Mouse (Mus musculus) left cerebral cortex, adult 2 months (tissue): Measurements from ENCODE around the gene Cap2. TPM values are rescaled to one million over a fixed set of nuclear protein-coding genes. Genes with fewer than 3 reads are reported as not detected.

Experiments
- DNase-seq, 2 experiments: peaks; one replicate each; pipeline ENCODE4 v3.0.0; 2021 to 2022; ENCODE audit warnings: low spot score in 2 of 2, mixed read lengths in 1 of 2; ENCODE audit errors: extremely low spot score in 1 of 2
- H3K27ac ChIP-seq: fragments of 200-600 bp; 2 replicates; pipeline ENCODE4 v1.8.1; 2022
- H3K4me3 ChIP-seq: fragments of 200-600 bp; 2 replicates; pipeline ENCODE4 v1.8.1; 2022
- CTCF ChIP-seq: fragments of 200-600 bp; IDR thresholded peaks from 2 replicates; pipeline ENCODE4 v1.8.1; 2022; ENCODE audit warnings: antibody characterized with exemption, mild to moderate bottlenecking, moderate library complexity
- intact Hi-C: fragments of 180-260 bp; cut with DNase I; formaldehyde crosslinking; loops from one replicate; pipeline ENCODE4 v1.15.1; 2025
- total RNA-seq, 2 experiments: library from RNA; stranded (reverse); gene quantifications; 2 replicates each; pipeline ENCODE4 v1.2.3; 2021

The Cap2 gene
- total RNA-seq, 2 experiments from 2014 or later, result 264 to 278 TPM

DNA sequence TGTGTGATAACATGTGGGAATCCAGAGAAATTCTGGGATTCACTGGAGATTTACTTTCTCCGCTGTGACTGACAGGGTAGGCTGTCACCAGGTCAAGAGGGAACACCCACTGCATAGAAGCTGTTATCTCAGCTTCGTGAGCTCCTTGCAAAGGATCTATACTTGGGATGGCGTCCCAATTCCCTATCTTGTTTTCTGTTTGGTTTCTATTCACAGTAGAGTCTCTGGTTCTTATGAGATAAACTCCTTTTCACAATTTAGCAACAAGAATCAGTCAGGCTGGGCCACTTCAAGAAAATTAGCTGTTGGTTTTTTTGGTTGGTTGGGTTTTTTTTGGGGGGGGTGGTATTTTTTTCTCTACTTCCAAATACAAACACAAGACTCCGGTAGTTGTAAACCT is 7.2 kb downstream of the Cap2 start:
- intact Hi-C loops, result no loop called here
- no peak for DNase-seq
- TF ChIP-seq CTCF, result no peak
- Histone ChIP-seq H3K27ac (no peak overlapping the region), H3K4me3 (no peak overlapping the region)

DNA sequence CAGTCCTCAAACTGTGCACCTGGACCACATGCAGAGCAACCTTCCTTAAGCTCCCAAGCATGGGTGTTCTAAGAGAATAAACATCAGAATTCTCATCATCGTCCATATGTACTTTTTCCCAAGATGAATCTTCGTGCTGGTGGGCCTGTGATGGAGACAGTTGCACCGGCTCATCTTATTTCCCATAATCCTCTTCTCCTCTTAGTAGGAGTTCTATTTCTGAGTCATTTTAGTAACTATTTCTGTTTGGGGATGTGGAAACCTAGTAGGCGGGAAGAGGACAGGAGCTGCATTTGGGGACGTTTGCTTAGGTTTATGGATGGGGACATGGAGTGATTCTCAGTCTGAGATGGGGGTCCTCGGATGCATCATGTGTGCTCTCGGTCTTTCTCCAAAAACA is 8.8 kb downstream of the Cap2 start:
- Histone ChIP-seq H3K27ac (no peak overlapping the region), H3K4me3 (no peak overlapping the region)
- intact Hi-C loops, result no loop called here
- DNase-seq, result no peak
- no peak for TF ChIP-seq CTCF

DNA sequence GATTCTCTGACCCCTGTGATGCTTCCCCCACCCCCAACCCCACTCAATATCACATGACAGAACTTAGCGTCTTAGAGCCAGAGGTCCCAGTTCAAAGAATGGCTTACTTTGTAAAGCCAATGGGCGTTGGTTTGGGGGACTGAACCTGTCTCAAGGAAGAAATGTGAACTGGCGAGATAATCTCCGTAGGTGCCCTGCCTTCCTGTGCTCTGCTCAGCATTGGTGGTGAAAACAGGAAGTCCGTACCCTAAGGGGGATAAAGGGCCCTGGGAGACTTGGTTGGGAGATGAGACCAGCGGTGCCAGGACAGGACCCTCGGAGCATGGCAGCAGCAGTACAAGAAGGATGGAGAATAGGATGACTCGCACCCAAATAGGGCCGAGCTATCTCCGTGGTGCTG is 12.8 kb downstream of the Cap2 start:
- no peak for TF ChIP-seq CTCF
- no peak overlapping the region for H3K4me3 ChIP-seq
- no peak overlapping the region for H3K27ac ChIP-seq
- no peak for DNase-seq
- intact Hi-C loops, result no loop called here

- no peak for TF ChIP-seq CTCF
- no peak for DNase-seq
- intact Hi-C loops, result no loop called here
- H3K4me3 ChIP-seq, result no peak overlapping the region
- no peak overlapping the region for H3K27ac ChIP-seq
Observed at GRCm38 (mm10) chr13:46515120-46515523, 13.5 kb downstream of the Cap2 start.

DNA sequence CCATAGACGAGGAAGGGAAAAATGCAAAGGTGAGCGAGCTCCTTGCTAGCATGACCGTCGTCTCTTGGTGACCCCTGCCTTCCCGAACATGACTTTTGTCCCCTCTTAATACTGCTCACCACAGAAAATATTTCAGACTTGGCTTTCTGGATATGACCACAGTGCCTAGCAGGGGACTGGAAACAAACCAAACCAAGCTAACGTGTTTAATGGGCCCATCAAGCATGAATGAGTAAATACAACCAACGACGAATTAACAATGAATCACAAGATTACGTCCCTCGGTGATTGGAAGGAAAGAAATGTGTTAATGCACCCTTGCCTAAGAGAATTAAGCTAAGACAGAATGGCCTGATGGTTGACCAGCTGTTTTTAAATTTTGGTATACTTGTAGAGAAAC is 13.9 kb downstream of the Cap2 start:
- intact Hi-C loops, result no loop called here
- no peak overlapping the region for H3K4me3 ChIP-seq
- H3K27ac ChIP-seq, result no peak overlapping the region
- no peak for TF ChIP-seq CTCF
- no peak for DNase-seq

GRCm38 (mm10) chr13:46516183-46516582 is 14.5 kb downstream of the Cap2 start:
- Histone ChIP-seq H3K4me3 (no peak overlapping the region), H3K27ac (no peak overlapping the region)
- no peak for TF ChIP-seq CTCF
- no peak for DNase-seq
- intact Hi-C loops, result no loop called here

GRCm38 (mm10) chr13:46517211-46517685 is 15.6 kb downstream of the Cap2 start:
- H3K4me3 ChIP-seq, result no peak overlapping the region
- DNase-seq, result peak; percentile 66 to 82
- peak overlapping the region; percentile 64; the same call in 1 of the 2 replicates for H3K27ac ChIP-seq
- intact Hi-C loops, result loop anchor here (1.0 kb wide), 1 partner anchor 15 kb away; no protein-coding TSS in a partner anchor
- no peak for TF ChIP-seq CTCF

DNA sequence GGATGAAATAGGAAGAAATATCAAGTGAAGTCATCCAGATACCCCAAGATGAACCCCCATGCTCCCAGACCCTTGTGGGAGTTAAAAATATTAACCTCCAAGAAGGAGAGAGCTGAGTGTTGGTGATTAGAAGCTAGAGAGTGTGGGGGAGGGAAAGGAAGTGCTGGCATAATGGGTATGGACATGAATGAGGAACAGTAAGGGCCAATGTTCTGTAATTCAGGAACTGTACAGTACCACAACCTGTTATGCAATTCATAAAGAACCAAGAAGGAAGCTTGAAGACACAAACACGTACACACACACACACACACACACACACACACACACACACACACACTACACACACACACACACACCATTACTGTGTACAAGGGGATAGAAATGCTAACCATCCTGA is 19.8 kb downstream of the Cap2 start:
- H3K4me3 ChIP-seq, result no peak overlapping the region
- DNase-seq, result no peak
- TF ChIP-seq CTCF, result no peak
- intact Hi-C loops, result no loop called here
- no peak overlapping the region for H3K27ac ChIP-seq

DNA sequence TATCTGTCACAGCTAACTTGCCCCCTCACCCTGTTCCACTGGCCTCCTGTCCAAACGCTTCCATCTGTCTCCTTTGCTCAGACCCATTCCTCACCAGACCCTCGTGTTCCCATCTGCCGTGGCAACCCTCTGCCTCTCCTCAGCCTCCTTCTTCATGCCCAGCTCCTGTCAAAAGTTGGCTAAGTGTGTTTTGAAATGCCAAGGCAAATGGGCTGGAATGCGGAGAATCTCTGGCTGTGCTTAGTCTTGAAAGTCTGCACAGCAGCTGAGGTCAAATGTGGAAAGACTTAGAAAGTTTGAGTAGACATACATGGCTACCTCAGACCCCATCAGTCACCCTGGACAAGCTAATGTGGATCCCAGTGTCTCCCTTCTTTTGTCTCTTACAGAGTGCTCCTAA is 21.1 kb downstream of the Cap2 start:
- Histone ChIP-seq H3K27ac (peak overlapping the region; percentile 45), H3K4me3 (no peak overlapping the region)
- DNase-seq, result no peak
- TF ChIP-seq CTCF, result no peak
- intact Hi-C loops, result no loop called here

GRCm38 (mm10) chr13:46523235-46523634 is 21.6 kb downstream of the Cap2 start:
- TF ChIP-seq CTCF, result no peak
- DNase-seq, result peak in 1 of 2 experiments; percentile 26
- intact Hi-C loops, result no loop called here
- Histone ChIP-seq H3K27ac (peak overlapping the region; percentile 45; the same call in 1 of the 2 replicates), H3K4me3 (no peak overlapping the region)

DNA sequence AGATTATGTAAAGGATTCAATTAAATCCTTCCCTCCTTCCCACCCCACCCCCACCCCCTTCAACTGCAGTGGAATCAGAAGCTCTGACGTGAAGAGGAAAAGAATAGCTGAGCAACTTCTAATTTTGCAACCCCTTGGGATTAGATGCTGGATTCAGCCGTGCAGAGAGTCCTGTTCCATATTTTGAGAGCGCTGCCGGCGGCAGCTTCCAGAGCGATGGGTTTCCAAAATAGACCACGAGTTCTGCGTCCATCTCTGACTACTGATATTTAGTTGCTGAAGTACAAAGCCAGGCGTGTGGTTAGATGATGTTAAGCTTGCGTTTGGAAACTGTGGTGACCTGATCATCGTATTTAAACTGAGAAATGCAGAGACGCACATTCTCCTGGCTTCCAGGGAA is 22.1 kb downstream of the Cap2 start:
- H3K4me3 ChIP-seq, result no peak overlapping the region
- intact Hi-C loops, result no loop called here
- DNase-seq, result peak in 1 of 2 experiments; percentile 33
- no peak for TF ChIP-seq CTCF
- peak overlapping the region; percentile 60 for H3K27ac ChIP-seq

DNA sequence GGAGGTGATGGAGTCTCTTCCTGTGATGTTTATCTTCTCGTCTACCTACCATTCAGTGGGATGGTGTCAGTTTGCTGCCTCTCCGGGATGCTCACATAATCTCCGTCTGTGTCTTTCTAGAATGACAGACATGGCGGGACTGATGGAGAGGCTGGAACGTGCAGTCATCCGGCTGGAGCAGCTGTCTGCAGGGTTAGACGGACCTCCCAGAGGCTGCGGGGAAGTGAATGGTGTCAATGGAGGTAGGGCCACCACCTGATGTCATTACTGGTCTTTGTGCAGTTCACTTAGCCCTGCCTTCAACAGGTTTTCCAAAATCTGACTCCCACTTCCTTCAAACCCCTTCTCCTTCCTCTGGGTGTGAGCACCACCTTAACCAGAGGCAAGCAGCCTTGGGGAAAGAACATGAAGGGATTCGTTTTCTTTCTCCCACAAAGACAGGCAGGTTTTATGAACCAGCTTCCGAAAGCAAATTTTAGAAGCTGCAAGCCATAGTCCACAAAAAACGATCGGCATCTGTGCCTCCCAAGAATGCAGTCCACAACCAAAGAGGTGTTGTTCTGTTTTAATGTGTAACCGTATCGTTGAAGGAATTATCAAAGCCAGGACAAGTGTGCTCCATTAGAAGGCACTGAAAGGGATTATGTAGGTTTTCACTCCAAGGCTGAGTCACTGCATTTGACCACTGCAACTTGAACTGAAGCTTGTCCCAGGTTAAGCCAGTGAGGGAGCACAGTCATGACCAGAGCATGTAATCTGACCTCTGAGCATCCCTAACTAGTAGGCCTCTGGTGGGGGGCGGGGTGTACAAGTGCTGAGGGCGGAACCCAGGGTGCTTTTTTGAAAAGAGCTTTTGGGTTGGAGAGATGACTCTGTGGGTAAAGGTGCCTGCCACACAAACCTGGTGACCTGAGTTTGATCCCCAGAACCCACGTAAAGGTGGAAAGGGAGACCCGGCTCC is 23.9 kb downstream of the Cap2 start:
- no peak for TF ChIP-seq CTCF
- intact Hi-C loops, result no loop called here
- Histone ChIP-seq H3K4me3 (no peak overlapping the region), H3K27ac (0 out of 2 replicates have a peak overlapping the region, but pooled peaks have one; percentile 3)
- DNase-seq, result no peak
